Mouse (Mus musculus): ENCODE results near the gene Timm8b. TPM values are rescaled to one million over a fixed set of nuclear protein-coding genes. Genes with fewer than 3 reads are reported as not detected.
"Not testable (repeated sequence)": the region's sequence is repeated elsewhere in the genome, so short reads cannot be mapped to it uniquely, and the experiment has no call there.

Gene Timm8b
- polyA plus RNA-seq, 1 experiment from 2014 or later: 292 TPM

DNA sequence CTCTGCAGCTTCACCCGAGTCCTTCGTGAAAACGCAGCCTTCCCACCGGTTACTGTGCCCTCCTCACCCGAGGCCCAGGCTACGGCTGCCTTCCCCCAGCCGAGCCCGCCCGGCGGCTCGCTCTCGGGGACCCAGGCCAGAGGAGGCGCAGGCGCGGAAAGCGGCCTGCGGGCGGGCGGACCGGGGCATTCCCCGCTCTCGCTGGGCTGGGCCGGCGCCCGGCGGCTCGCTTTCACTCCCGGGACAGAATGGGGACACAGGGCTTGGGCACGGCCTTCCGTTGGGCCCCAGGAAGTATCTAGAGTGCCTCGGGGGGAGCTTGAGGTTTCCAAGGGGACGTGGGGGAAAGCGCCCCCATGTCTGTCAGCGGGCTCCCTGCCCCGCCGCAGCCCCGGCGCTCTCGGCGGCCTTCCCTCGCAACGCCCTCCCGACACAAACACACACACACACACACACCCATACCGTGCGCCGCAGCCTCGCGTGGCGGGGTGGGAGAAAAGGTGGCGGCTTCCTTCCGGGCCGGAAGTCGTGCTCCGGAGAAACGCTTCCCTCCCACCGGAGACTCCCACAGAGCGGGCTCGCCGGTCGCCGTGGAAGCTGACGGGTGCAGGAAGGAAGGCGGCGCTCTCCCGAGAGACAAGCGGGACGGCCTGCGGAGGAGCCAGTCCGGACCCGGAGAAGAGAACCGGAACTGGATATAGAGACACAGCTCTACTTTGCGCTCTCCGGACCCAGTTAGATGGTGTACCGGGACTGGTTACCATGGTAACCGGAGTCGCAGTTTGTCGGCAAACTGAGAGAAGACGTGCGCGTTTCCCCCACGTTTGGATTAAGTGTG lies 13.3 kb downstream of the Timm8b start, which contains the start of the genes Pih1d2 and Nkapd1:
Gene Pih1d2 (plus strand): TSS at position 556 of the 838 bp plus-strand sequence.
Gene Nkapd1 (minus strand): TSS at position 699 of the 838 bp plus-strand sequence.
- Histone ChIP-seq H3K9me3 (replicated peaks; ENCODE audit: control insufficient read depth, low read length) (no peaks in the 10 kb centered on the region), H3K27ac (ENCODE audit: low read depth, low read length) (peak within 1 kb of the TSS; percentile 95), H3K36me3 (ENCODE audit: control insufficient read depth, insufficient read depth, low read length) (peaks cover 13% of the 10 kb centered on the region; the same call in 1 of the 2 replicates), H3K9ac (ENCODE audit: low read depth, low read length) (peak within 1 kb of the TSS; percentile 91), H3K4me2 (peak within 1 kb of the TSS; percentile 79), H3K4me1 (ENCODE audit: control insufficient read depth, insufficient read depth, low read length) (peaks cover 5% of the 10 kb centered on the region; the same call in 1 of the 2 replicates), H3K4me3 (ENCODE audit: low read depth, low read length) (peak within 1 kb of the TSS; percentile 92), H3K27me3 (ENCODE audit: control insufficient read depth, insufficient read depth, low read length) (no peaks in the 10 kb centered on the region)
- ATAC-seq (replicated peaks; ENCODE audit: insufficient number of reproducible peaks, low FRiP score, low TSS enrichment): peak; percentile 87
- WGBS (ENCODE audit: insufficient replicate concordance): under 1% methylated on average over 80 of the region's 81 CpGs

DNA sequence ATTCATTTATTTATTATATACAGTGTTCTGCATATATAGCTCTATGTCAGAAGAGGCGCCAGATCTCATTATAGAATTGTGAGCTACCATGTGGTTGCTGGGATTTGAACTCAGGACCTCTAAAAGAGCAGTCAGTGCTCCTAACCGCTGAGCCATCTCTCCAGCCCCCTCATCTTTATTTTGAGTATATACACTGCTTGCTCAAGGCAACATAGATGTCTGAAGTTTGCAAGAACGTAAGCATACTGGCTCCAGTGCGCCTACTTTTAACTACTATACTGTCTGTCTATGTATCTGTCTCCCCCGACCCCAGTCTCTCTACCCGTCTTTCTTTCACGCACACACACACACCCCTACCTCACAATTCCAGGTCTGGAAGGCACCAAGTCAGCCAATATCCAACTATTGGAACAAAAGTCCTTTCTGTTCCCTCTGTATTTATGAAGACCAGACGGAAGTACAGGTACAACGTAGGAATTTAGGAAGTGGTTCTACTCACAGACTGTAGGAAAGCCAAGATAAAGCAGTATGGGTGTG lies 14.2 kb downstream of the Timm8b start:
- Histone ChIP-seq H3K4me2 (peak overlapping the region; percentile 79), H3K9ac (ENCODE audit: low read depth, low read length) (peak overlapping the region; percentile 39; the same call in 1 of the 2 replicates), H3K4me3 (ENCODE audit: low read depth, low read length) (peak overlapping the region; percentile 92), H3K36me3 (ENCODE audit: control insufficient read depth, insufficient read depth, low read length) (peaks cover 13% of the 10 kb centered on the region; the same call in 1 of the 2 replicates), H3K27me3 (ENCODE audit: control insufficient read depth, insufficient read depth, low read length) (no peaks in the 10 kb centered on the region), H3K27ac (ENCODE audit: low read depth, low read length) (no peak overlapping the region), H3K4me1 (ENCODE audit: control insufficient read depth, insufficient read depth, low read length) (peaks cover 5% of the 10 kb centered on the region; the same call in 1 of the 2 replicates), H3K9me3 (replicated peaks; ENCODE audit: control insufficient read depth, low read length) (no peaks in the 10 kb centered on the region)
- 57% methylated on average over 9 of the region's 9 CpGs for WGBS (ENCODE audit: insufficient replicate concordance)
- no peak for ATAC-seq (replicated peaks; ENCODE audit: insufficient number of reproducible peaks, low FRiP score, low TSS enrichment)

DNA sequence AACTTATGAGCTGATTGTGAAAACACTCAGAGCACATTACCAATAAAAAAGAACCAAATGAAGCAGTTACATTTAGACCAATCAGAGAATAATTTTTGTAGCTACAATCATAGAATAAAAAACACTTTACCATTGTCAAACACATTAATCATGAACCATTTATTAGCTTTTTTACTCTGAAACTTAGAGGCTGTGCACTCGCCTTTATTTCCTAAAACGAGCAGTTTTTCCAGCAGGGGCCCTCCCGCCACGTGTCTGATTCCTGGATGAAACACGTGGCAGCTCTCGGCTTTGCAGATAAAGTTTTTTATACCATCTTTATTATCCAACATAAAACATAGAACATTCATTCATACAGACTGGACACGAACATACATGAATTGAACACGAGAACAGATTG lies 27.2 kb downstream of the Timm8b start:
- 92% methylated on average over 6 of the region's 8 CpGs for WGBS (ENCODE audit: insufficient replicate concordance)
- not testable (repeated sequence) for ATAC-seq (replicated peaks; ENCODE audit: insufficient number of reproducible peaks, low FRiP score, low TSS enrichment); H3K27ac ChIP-seq (ENCODE audit: low read depth, low read length); H3K9me3 ChIP-seq (replicated peaks; ENCODE audit: control insufficient read depth, low read length); H3K4me3 ChIP-seq (ENCODE audit: low read depth, low read length); H3K4me1 ChIP-seq (ENCODE audit: control insufficient read depth, insufficient read depth, low read length); H3K4me2 ChIP-seq; H3K27me3 ChIP-seq (ENCODE audit: control insufficient read depth, insufficient read depth, low read length); H3K36me3 ChIP-seq (ENCODE audit: control insufficient read depth, insufficient read depth, low read length); H3K9ac ChIP-seq (ENCODE audit: low read depth, low read length)

DNA sequence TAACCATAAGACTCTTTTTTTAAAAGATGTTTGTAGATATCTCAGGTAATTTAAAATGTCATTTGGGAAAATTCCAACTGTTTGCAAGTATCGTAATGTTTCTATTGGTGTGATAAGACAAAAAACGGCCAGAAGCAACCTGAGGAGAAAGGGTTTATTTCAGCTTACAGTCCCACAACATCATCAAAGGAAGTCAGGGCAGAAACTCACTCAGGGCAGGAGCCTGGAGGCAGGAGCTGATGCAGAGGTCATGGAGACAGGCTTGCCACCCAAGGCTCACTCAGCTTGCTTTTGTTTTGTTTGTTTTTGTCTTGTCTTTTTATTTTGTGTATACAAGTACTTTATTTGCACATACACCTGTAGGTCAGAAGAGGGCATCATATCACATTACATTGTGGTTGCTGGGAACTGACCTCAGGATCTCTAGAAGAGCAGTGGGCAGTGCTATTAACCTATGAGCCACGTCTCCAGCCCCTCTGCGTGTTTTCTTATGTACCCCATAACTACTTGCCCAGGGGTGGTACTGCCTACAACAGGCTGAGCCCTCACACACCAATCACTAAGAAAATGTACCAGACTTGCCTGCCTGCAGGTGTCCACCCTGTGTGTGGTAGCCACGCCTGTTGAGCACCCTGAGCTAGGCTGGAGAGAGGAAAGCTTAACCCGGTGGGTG lies 28.4 kb downstream of the Timm8b start:
- Histone ChIP-seq H3K36me3 (ENCODE audit: control insufficient read depth, insufficient read depth, low read length) (peaks cover 14% of the 10 kb centered on the region), H3K27ac (ENCODE audit: low read depth, low read length) (no peak overlapping the region), H3K9ac (ENCODE audit: low read depth, low read length) (no peak overlapping the region), H3K4me2 (no peak overlapping the region), H3K27me3 (ENCODE audit: control insufficient read depth, insufficient read depth, low read length) (no peaks in the 10 kb centered on the region), H3K4me3 (ENCODE audit: low read depth, low read length) (no peak overlapping the region), H3K9me3 (replicated peaks; ENCODE audit: control insufficient read depth, low read length) (no peaks in the 10 kb centered on the region), H3K4me1 (ENCODE audit: control insufficient read depth, insufficient read depth, low read length) (no peaks in the 10 kb centered on the region)
- 85% methylated on average over 6 of the region's 6 CpGs for WGBS (ENCODE audit: insufficient replicate concordance)
- no peak for ATAC-seq (replicated peaks; ENCODE audit: insufficient number of reproducible peaks, low FRiP score, low TSS enrichment)

DNA sequence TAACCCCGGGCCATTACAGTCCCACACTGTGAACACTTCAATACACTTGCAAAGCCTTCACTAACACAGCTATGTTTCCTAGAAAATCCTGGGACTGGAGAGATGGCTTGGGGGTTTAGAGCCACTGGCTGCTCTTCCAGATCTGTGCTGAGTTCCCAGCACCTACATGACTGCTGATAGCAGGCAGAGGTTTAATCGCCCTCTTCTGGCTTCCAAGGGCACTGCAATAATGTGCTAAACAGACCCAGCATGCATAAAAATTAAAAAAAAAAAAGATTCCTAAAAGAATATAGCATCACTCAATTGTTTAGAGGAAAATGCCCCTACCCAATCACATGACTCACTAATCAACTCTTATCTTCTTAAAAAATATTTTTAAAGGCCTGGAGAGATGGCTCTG lies 29.3 kb downstream of the Timm8b start:
- Histone ChIP-seq H3K27me3 (ENCODE audit: control insufficient read depth, insufficient read depth, low read length) (no peaks in the 10 kb centered on the region), H3K27ac (ENCODE audit: low read depth, low read length) (no peak overlapping the region), H3K9ac (ENCODE audit: low read depth, low read length) (no peak overlapping the region), H3K4me1 (ENCODE audit: control insufficient read depth, insufficient read depth, low read length) (no peaks in the 10 kb centered on the region), H3K4me2 (no peak overlapping the region), H3K36me3 (ENCODE audit: control insufficient read depth, insufficient read depth, low read length) (peaks cover 19% of the 10 kb centered on the region), H3K4me3 (ENCODE audit: low read depth, low read length) (no peak overlapping the region), H3K9me3 (replicated peaks; ENCODE audit: control insufficient read depth, low read length) (no peaks in the 10 kb centered on the region)
- ATAC-seq (replicated peaks; ENCODE audit: insufficient number of reproducible peaks, low FRiP score, low TSS enrichment): no peak
- WGBS (ENCODE audit: insufficient replicate concordance): 56% methylated on average over 2 of the region's 2 CpGs

DNA sequence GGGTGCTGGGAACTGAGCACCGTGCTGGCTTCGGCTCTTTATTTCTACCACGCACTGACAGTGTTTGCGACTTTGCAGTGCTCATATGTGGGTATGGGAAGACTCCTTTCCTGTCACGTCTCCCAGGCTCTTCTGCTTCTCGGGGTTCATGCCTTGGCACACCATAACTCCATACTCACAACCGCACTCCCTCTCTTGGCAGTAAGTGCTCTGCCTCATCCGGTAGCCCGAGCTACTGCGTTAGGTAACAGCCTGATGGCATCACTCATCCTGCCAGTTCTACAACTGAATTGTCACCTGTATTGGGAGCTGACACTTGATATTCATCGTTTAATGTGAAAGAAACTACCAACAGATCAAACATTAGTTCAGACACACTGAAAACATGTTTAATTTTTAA lies 30.6 kb downstream of the Timm8b start:
- no peak overlapping the region for H3K27ac ChIP-seq (ENCODE audit: low read depth, low read length)
- H3K4me3 ChIP-seq (ENCODE audit: low read depth, low read length): no peak overlapping the region
- H3K9ac ChIP-seq (ENCODE audit: low read depth, low read length): no peak overlapping the region
- H3K4me1 ChIP-seq (ENCODE audit: control insufficient read depth, insufficient read depth, low read length): no peaks in the 10 kb centered on the region
- ATAC-seq (replicated peaks; ENCODE audit: insufficient number of reproducible peaks, low FRiP score, low TSS enrichment): no peak
- no peaks in the 10 kb centered on the region for H3K9me3 ChIP-seq (replicated peaks; ENCODE audit: control insufficient read depth, low read length)
- no peaks in the 10 kb centered on the region for H3K27me3 ChIP-seq (ENCODE audit: control insufficient read depth, insufficient read depth, low read length)
- no peak overlapping the region for H3K4me2 ChIP-seq
- H3K36me3 ChIP-seq (ENCODE audit: control insufficient read depth, insufficient read depth, low read length): peaks cover 22% of the 10 kb centered on the region
- 91% methylated on average over 11 of the region's 11 CpGs for WGBS (ENCODE audit: insufficient replicate concordance)

DNA sequence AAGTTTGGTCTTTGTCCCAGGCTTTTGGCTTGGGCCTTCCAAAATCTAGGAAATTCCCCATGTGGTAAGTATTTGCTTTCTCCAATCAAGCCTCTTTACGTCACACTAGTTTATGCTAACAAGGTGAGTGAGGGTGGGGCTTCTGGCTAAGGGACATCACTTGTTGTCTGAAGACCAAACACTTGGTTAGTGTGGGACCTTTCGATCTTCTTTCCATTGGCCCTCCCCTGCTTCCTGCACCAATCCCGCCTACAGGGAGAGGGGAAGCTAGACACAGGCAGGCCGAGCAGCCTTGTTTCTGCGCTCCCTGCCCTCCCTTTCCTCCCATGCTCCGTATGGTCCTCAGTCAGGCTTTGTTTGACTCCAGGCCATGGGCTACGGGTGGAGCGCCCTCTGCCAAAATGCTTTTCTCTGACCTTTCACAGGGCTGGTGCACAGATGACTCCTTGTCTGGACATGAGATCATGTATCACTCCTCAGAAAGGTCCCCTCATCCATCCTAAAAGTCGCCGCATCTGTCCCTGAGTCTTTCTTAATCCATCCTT lies 43.2 kb downstream of the Timm8b start:
- Histone ChIP-seq H3K27me3 (ENCODE audit: control insufficient read depth, insufficient read depth, low read length) (no peaks in the 10 kb centered on the region), H3K27ac (ENCODE audit: low read depth, low read length) (no peak overlapping the region), H3K4me1 (ENCODE audit: control insufficient read depth, insufficient read depth, low read length) (no peaks in the 10 kb centered on the region), H3K9ac (ENCODE audit: low read depth, low read length) (no peak overlapping the region), H3K36me3 (ENCODE audit: control insufficient read depth, insufficient read depth, low read length) (peaks cover 56% of the 10 kb centered on the region), H3K4me2 (no peak overlapping the region), H3K4me3 (ENCODE audit: low read depth, low read length) (no peak overlapping the region), H3K9me3 (replicated peaks; ENCODE audit: control insufficient read depth, low read length) (no peaks in the 10 kb centered on the region)
- no peak for ATAC-seq (replicated peaks; ENCODE audit: insufficient number of reproducible peaks, low FRiP score, low TSS enrichment)
- WGBS (ENCODE audit: insufficient replicate concordance): 77% methylated on average over 10 of the region's 10 CpGs

DNA sequence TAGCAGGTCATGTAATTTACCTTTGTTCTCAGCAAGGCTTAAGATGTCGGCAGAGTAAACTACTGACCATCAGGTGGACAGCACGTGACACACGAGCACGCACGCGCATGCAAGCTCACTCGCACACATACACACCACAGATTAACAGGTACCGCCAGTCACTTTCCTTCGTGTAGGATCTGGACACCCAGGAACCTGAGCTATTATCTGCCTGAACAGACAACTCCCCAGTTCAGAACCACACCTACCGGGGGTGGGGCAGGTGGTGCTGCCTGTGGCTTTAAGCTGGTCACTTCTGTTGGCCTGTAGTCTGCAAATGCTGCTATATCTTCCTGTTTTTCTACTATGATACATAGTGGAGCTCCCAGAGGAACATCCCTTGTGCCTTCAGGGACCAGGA lies 46.8 kb downstream of the Timm8b start:
- peak; percentile 83 for ATAC-seq (replicated peaks; ENCODE audit: insufficient number of reproducible peaks, low FRiP score, low TSS enrichment)
- H3K4me2 ChIP-seq: no peak overlapping the region
- 90% methylated on average over 10 of the region's 10 CpGs for WGBS (ENCODE audit: insufficient replicate concordance)

More for the DNA sequence above, 46.8 kb downstream of the Timm8b start:
- Histone ChIP-seq H3K27me3 (ENCODE audit: control insufficient read depth, insufficient read depth, low read length) (no peaks in the 10 kb centered on the region), H3K4me3 (ENCODE audit: low read depth, low read length) (no peak overlapping the region), H3K4me1 (ENCODE audit: control insufficient read depth, insufficient read depth, low read length) (no peaks in the 10 kb centered on the region), H3K9ac (ENCODE audit: low read depth, low read length) (no peak overlapping the region), H3K27ac (ENCODE audit: low read depth, low read length) (no peak overlapping the region), H3K9me3 (replicated peaks; ENCODE audit: control insufficient read depth, low read length) (no peaks in the 10 kb centered on the region), H3K36me3 (ENCODE audit: control insufficient read depth, insufficient read depth, low read length) (peaks cover 47% of the 10 kb centered on the region)

All from heart, embryonic 11.5 days (tissue).